Mouse (Mus musculus): ENCODE results near the gene 4930516K23Rik.

The 4930516K23Rik gene

GRCm38 (mm10) chr7:104061345-104061744 is at the start of gene 4930516K23Rik:
4930516K23Rik (minus strand) TSS chr7:104061445.
- no peak for DNase-seq

- no peak for DNase-seq
These were observed 43.4 kb upstream of the 4930516K23Rik start, which contains the start of gene Olfr646 for GRCm38 (mm10) chr7:104104757-104104972. Olfr646 (plus strand) TSS chr7:104104873.

- peak; percentile 10 for DNase-seq
These were observed 42.9 kb upstream of the 4930516K23Rik start for GRCm38 (mm10) chr7:104103913-104104756.

DNA sequence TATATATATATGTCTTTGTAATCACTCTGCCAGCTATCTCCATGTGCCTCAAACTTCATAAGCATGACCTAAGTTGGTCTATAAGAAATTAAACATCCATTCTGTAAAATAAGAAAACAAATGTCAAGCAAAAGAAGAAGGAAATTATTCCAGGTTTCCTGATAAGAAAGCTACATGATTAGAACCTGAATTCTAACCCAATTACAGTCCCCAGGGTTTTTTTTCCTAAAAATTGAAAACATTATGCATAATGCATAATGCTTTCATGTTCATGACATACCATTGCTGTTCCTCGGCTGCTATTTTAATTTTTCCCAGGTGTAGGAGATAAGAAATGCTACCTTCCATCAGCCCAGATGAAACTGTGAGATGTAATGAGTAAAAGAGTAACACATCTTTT is 24.1 kb upstream of the 4930516K23Rik start, which contains the start of gene Olfr645:
Olfr645 (minus strand) TSS at position 101 of the 400 bp plus-strand sequence.
- no peak for DNase-seq

GRCm38 (mm10) chr7:104071769-104072168 is 10.5 kb upstream of the 4930516K23Rik start, which contains the start of gene Olfr644:
Olfr644 (minus strand) TSS chr7:104071869.
- no peak for DNase-seq

DNA sequence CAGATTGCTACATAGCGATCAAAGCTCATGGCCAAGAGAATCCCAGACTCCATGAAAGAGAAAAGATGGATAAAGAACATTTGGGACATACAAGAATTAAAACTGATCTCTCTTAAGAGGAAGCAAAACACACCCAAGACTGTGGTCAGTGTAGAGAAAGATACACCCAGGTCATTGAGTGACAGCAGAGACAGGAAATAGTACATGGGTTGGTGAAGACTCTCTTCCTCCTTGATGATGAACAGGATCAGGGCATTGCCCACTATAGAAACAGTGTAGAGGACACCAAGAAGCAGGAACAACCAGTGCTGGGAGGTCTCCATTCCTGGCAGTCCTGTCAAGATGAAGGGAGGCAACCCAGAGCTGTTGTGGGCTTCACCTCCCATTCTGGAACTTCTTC is 2.0 kb downstream of the 4930516K23Rik start:
- no peak for DNase-seq

DNA sequence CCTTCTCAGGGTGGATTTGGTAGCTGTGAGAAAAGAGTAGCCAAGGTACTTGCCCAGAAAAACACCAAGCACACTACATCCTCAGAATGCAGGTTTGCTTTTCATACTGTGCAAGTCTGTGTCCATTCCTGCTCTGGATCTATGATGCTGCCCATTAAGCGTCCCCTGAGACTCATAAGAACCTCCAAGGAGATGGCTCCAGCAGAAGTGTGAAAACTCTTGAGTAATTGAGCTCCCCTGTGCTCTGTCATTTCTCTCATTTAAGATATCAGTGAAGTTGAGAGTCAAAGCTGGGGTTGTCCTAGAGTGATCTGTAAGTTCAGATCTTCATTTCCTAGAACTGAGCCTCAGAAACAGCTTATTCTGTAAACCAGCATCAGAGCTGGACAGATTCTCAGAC is 8.7 kb downstream of the 4930516K23Rik start, which contains the start of gene Olfr642:
Olfr642 (minus strand) TSS at position 101 of the 400 bp plus-strand sequence.
- no peak for DNase-seq

- DNase-seq, result no peak
These were observed 10.5 kb downstream of the 4930516K23Rik start for GRCm38 (mm10) chr7:104050745-104051144.

DNA sequence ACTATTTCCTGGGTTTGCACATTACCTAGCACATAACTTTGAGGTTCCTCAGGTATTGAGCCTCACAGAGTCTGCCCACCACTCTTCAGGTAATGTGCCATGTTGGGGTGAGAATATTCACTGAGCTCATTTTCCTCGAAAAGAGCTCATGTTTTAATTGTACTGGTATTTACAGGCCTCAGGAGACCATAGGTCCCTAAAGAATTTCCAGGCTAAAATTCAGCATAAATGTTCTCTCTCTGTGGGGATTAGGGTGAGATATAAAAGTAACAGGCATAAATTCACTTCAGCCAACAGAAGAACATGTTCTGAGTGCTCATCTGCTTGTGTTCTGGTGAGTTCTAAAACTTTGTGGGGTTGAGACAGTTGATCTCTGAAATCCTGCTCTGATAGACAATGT is 26.1 kb downstream of the 4930516K23Rik start, which contains the start of gene Olfr641:
Olfr641 (plus strand) TSS at position 301 of the 400 bp plus-strand sequence.
- DNase-seq, result no peak

DNA sequence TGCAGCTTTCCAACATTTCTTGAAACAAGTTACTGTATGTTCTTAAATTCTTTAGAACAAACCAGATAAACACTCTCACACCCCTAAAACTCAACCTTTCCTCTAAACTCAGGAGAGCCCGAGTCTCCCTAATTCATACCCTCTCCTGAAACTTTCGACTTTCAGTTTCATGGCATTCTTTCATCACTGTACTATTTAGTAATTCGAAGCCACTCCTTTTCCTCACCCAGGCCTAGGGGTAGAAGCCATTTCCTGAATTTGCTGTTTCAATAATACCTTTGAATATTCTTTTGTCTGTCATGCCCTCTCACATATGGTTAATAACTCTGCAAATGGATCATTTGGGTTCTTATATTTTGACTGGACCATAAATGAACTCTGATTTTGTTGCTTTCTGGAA is 34.3 kb downstream of the 4930516K23Rik start:
- no peak for DNase-seq

DNA sequence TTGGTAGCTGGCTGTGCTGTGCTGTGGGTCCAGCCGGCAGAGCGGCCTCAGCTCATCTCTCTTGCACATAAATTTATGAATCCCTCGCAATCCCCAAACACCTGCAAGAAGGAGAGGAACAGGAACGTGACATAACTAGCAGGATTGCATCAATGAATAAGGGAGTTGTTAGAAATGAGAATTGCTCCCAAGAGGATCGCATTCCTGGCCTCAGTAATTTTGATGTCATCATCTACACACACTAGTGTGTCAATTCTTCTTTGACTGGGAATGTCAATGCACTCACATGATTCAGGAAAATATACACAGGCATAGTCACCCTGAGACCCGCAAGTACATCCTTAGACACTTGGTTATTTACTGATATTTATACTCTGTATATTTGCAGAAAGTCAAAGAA is 35.8 kb downstream of the 4930516K23Rik start, which contains the start of gene Olfr640:
Olfr640 (minus strand) TSS at position 101 of the 400 bp plus-strand sequence.
- no peak for DNase-seq

- DNase-seq, result no peak
These were observed 39.6 kb downstream of the 4930516K23Rik start for GRCm38 (mm10) chr7:104021651-104022050.

DNA sequence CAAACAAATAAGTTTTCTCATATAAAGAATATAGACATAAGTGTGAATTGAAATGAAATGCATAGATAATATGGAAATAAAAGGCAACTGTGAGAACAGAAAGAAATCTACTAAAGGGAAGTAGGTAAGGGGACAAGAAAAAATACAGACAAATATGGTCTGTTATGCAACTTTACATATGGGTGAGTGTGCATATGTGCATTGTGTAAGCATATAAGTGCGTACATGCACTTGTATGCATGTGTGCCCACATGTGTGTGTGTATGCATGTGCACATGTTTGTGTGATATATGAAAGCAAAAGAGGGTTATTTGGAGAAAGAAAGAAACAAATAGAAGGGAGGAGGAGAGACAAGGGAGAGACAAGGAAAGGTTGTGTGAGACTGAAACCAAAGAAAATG is 42.3 kb downstream of the 4930516K23Rik start:
- DNase-seq, result no peak

DNA sequence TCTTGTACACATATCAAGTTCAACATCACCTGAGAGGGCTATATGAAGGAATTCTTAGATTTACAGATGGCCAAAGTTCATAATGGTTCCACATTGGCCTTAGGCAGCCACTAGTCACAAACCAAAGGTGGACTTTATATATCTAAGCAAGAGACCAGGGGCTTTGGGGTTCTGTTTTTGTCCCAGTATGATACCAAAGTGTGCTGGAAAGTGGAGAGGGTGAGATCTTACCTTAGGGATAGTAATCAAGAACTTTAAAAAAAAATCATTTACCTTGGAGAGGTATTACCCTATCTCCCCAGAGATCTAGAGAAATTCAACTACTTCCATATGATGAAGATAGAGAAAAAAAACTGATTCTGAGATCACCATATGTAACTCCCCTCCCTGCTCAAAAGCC is 44.0 kb downstream of the 4930516K23Rik start, which contains the start of gene Olfr639:
Olfr639 (minus strand) TSS at position 101 of the 400 bp plus-strand sequence.
- no peak for DNase-seq
